Mouse (Mus musculus) yolk sac, embryonic 10.5 days (tissue): ENCODE data around the gene Gm3002.
"Not testable (repeated sequence)": the region's sequence is repeated elsewhere in the genome, so short reads cannot be mapped to it uniquely, and the experiment has no call there.

ENCODE experiments used
- DNase-seq: peaks from one replicate; pipeline ENCODE4 v3.0.0-alpha.2; 2017; ENCODE audit warnings: low spot score

Gene Gm3002

DNA sequence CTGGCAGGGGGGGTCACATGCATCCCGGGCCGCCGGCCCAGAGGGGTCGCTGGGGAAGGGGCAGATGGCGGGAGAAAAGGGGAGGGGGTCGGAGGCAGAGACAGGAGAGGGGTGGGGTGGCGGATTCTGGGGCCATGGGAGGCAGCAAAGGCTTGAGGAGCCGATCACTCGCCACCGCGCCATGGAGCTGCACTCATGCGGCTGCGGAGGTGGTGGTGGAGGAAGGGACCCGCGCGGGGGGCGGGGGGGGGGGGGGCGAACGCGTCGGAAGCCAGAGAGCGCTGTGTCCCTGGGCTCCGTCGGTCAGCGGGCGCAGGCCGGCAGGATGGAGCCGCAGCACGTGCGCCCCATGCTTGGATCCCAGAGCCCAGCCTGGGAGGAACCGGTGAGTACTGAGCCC is at the start of gene Gm3002:
Gene Gm3002 (plus strand): TSS at position 301 of the 400 bp plus-strand sequence.
- not testable (repeated sequence) for DNase-seq

DNA sequence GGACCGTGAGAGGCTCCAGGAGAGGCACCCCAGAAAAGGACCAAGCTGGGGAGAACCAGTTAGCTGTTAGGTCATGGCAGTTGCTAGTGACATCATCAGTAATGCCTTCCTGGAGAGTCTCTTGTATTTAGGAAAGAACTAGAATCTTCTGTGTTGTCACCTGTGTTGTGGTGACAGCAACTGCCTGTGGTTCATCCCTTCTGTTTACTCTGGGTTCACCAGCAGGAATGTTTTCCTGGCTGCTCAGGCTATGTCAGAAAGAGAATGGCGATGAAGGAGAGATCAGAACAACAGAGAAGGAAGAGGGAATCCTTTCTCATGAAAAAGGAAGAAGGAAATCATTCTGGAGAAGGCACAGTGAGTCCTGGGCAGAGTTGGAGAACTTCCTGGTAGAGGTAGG is 36.1 kb downstream of the Gm3002 start, which contains the start of gene Gm3033:
Gene Gm3033 (plus strand): TSS at position 301 of the 400 bp plus-strand sequence.
- DNase-seq, result not testable (repeated sequence)

DNA sequence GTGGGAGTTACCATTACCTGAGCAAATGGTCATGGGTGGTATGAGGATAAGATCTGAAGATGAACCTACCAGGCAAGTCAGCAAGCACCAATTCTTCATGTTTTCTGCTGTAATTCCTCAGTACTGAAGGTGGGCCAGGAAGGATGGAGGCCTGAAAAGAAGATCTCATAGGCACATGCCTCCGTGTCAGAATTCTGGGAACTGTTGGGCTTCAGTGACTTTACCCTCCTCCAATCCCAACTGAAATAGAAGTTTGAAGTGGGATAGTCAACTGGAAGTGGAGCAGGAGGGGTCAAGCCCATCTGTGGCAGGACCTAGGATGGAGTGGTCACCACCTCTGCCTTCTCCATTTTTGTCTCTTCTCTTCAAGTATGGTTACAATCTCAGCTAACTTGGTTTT is 74.0 kb downstream of the Gm3002 start, which contains the start of gene Gm2916:
Gene Gm2916 (plus strand): TSS at position 301 of the 400 bp plus-strand sequence.
- DNase-seq, result not testable (repeated sequence)

DNA sequence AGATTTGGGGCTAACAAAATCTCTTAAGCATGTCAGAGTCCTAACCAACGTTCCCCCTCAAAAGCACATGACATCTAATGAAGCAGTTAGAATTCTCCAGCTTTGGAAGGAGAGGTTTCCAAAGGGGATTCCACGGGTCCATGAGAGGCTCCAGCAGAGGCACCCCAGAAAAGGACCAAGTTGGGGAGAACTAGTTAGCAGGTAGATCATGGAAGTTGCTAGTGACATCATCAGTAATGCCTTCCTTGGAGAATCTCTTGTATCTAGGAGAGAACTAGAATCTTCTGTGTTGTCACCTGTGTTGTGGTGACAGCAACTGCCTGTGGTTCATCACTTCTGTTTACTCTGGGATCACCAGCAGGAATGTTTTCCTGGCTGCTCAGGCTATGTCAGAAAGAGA is 121.6 kb downstream of the Gm3002 start, which contains the start of gene Gm3029:
Gene Gm3029 (plus strand): TSS at position 301 of the 400 bp plus-strand sequence.
- DNase-seq, result not testable (repeated sequence)

DNA sequence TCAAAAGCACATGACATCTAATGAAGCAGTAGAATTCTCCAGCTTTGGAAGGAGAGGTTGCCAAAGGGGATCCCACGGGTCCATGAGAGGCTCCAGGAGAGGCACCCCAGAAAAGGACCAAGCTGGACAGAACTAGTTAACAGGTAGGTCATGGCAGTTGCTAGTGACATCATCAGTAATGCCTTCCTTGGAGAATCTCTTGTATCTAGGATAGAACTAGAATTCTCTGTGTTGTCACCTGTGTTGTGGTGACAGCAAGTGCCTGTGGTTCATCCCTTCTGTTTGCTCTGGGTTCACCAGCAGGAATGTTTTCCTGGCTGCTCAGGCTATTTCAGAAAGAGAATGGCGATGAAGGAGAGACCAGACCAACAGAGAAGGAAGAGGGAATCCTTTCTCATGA is 153.4 kb downstream of the Gm3002 start, which contains the start of gene Gm3095:
Gene Gm3095 (plus strand): TSS at position 301 of the 400 bp plus-strand sequence.
- not testable (repeated sequence) for DNase-seq

DNA sequence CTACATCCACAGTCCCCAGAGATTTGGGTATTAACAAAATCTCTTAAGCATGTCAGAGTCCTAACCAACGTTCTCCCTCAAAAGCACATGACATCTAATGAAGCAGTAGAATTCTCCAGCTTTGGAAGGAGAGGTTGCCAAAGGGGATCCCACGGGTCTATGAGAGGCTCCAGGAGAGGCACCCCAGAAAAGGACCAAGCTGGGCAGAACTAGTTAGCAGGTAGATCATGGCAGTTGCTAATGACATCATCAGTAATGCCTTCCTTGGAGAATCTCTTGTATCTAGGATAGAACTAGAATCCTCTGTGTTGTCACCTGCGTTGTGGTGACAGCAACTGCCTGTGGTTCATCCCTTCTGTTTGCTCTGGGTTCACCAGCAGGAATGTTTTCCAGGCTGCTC is 188.2 kb downstream of the Gm3002 start, which contains the start of gene Gm3099:
Gene Gm3099 (plus strand): TSS at position 301 of the 400 bp plus-strand sequence.
- DNase-seq, result not testable (repeated sequence)
